Mouse (Mus musculus): ENCODE measurements around the gene Scg5.

The Scg5 gene

GRCm38 (mm10) chr2:113749309-113749708 is 79.6 kb downstream of the Scg5 start:
- no peak for DNase-seq

GRCm38 (mm10) chr2:113728581-113728980 is 100.3 kb downstream of the Scg5 start:
- DNase-seq = no peak

Measured in lung, postnatal 10 days (tissue).